8 mouse cellular contexts compared by ENCODE assay signal in the genomic region with DNA sequence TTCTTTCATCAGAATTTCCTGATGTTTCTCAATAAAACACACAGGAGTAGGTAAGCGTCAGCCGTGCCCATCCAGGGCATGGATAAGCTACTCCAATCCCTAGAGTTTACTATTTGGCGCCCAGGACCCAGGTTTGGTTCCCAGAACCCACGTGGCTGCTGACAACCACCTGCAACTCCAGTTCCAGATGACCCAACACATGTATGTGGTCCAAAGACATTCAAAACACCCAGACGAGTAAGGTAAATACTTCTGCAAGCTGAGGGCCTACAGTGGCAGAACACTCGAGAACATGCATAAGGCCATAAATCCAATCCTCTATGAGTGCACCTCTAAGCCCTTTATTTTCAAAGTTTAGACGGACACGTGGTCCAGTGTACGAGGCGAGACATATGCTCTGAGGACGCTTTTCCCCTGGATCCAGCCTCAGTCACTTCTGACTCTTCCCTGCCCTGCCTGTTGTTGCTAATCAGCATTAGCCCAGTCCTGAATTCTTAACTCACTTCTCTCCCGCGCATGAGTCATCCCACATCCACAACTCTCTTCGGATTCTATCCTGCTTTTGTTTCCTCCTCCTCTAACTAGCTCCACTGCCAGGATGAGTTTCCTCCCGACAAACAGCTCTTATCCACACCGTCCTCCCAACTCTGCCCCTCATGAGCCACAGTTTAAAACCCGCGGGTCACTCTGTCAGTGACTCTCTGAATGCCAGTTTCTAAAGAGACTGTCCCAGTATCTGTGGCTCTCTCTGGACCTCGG. TPM values are rescaled to one million over a fixed set of nuclear protein-coding genes. Genes with fewer than 3 reads are reported as not detected.
DNase-seq lines count a peak whose midpoint lies in the region; ATAC-seq and TF ChIP-seq lines count a peak whose summit lies in the region.

No protein-coding gene starts in this region.

- H3K4me2 ChIP-seq in hindbrain, embryonic 11.5 days (replicated peaks; ENCODE audit: low read depth, low read length), result peak overlapping the region; percentile 9; the same call in 1 of the 2 replicates
- peak overlapping the region; percentile 88 for H3K4me2 ChIP-seq in midbrain, embryonic 13.5 days (replicated peaks)

- H3K27me3 ChIP-seq in hindbrain, embryonic 11.5 days (ENCODE audit: control insufficient read depth, insufficient read depth, low read length), result no peaks in the 10 kb centered on the region
- no peaks in the 10 kb centered on the region for H3K27me3 ChIP-seq in midbrain, embryonic 13.5 days

- H3K4me1 ChIP-seq in bone marrow macrophage, adult 2 months (ENCODE audit: control insufficient read depth, insufficient read depth, low read length), result peaks cover 33% of the 10 kb centered on the region
- peaks cover 12% of the 10 kb centered on the region; the same call in 1 of the 2 replicates for H3K4me1 ChIP-seq in hindbrain, embryonic 11.5 days (replicated peaks; ENCODE audit: control insufficient read depth, insufficient read depth, low read length)
- peaks cover 62% of the 10 kb centered on the region for H3K4me1 ChIP-seq in midbrain, embryonic 13.5 days (replicated peaks)

- intact Hi-C loops in left cerebral cortex, postnatal 25 days (cut with DNase I), result no loop called here
- intact Hi-C loops in left cerebral cortex, postnatal 10 days (cut with DNase I), result no loop called here

- H3K27ac ChIP-seq in bone marrow macrophage, adult 2 months (ENCODE audit: insufficient read depth, low read depth, low read length), result no peak overlapping the region
- H3K27ac ChIP-seq in hindbrain, embryonic 11.5 days (ENCODE audit: low read depth, low read length), result no peak overlapping the region
- no peak overlapping the region for H3K27ac ChIP-seq in midbrain, embryonic 13.5 days

- H3K9me3 ChIP-seq in hindbrain, embryonic 11.5 days (ENCODE audit: control insufficient read depth, low read length), result no peaks in the 10 kb centered on the region
- no peaks in the 10 kb centered on the region for H3K9me3 ChIP-seq in midbrain, embryonic 13.5 days

- H3K9ac ChIP-seq in hindbrain, embryonic 11.5 days (ENCODE audit: low read depth, low read length), result no peak overlapping the region
- H3K9ac ChIP-seq in midbrain, embryonic 13.5 days (replicated peaks), result peak overlapping the region; percentile 96

- 82% methylated on average over 19 of the region's 19 CpGs for WGBS in hindbrain, embryonic 11.5 days
- whole genome bisulfite sequencing in midbrain, embryonic 13.5 days, result 80% methylated on average over 19 of the region's 19 CpGs

- no peak for ATAC-seq in hindbrain, embryonic 11.5 days (ENCODE audit: low FRiP score)
- no peak for ATAC-seq in midbrain, embryonic 13.5 days

- H3K4me3 ChIP-seq in bone marrow macrophage, adult 2 months (ENCODE audit: insufficient read depth, low read length), result peak overlapping the region; percentile 99
- H3K4me3 ChIP-seq in hindbrain, embryonic 11.5 days (ENCODE audit: low read depth, low read length), result no peak overlapping the region
- peak overlapping the region; percentile 94 for H3K4me3 ChIP-seq in midbrain, embryonic 13.5 days (replicated peaks)

- TF ChIP-seq POLR2A in bone marrow macrophage, adult 2 months (IDR thresholded peaks at IDR 0.05; ENCODE audit: borderline replicate concordance, low read depth, low read length), result no peak

- peak; percentile 24 to 76 for DNase-seq in left cerebral cortex, postnatal 25 days (ENCODE audit: low spot score in 2 of 2)
- no peak for DNase-seq in left cerebral cortex, postnatal 10 days (ENCODE audit: extremely low spot score in 1 of 2, low spot score in 2 of 2)
- no peak for DNase-seq in hindbrain, embryonic 11.5 days (ENCODE audit: low spot score)
- DNase-seq in gastrocnemius, postnatal 10 days, result no peak
- DNase-seq in embryo, embryonic 9.5 days (ENCODE audit: extremely low spot score), result no peak
- no peak for DNase-seq in gastrocnemius, postnatal 25 days

- no peaks in the 10 kb centered on the region for H3K36me3 ChIP-seq in hindbrain, embryonic 11.5 days (ENCODE audit: control insufficient read depth, insufficient read depth, low read length)
- no peaks in the 10 kb centered on the region; the same call in 1 of the 2 replicates for H3K36me3 ChIP-seq in midbrain, embryonic 13.5 days

- TF ChIP-seq CTCF in bone marrow macrophage, adult 2 months (IDR thresholded peaks at IDR 0.05; ENCODE audit: low read depth, low read length), result no peak

RNA-seq across cellular contexts. Expression of gene Josd1, which starts 3.8 kb away (rescaled TPM):
- 10 to 100 TPM; 71.7 to 71.8 TPM for total RNA-seq in left cerebral cortex, postnatal 25 days (2021)
- total RNA-seq in left cerebral cortex, postnatal 10 days (2021), result 10 to 100 TPM; 43.7 to 46.1 TPM
- polyA plus RNA-seq in bone marrow macrophage, adult 2 months (2012; ENCODE audit: insufficient read depth, insufficient read length, missing spikeins), result 20.2 and 21.0 TPM in 2 replicates
- 12.2 and 14.7 TPM in 2 replicates for polyA plus RNA-seq in hindbrain, embryonic 11.5 days (2014; fragmentation: Nextera tagmentation; extraction: Ambion mirVana)
- polyA plus RNA-seq in midbrain, embryonic 13.5 days (2015; fragmentation: Nextera tagmentation; extraction: Ambion mirVana), result 18.4 and 20.6 TPM in 2 replicates
- 10 to 100 TPM; 11.8 to 13.1 TPM for total RNA-seq in gastrocnemius, postnatal 10 days (2021)
- total RNA-seq in gastrocnemius, postnatal 25 days (2021), result 10 to 100 TPM; 12.1 to 16.0 TPM

RNA-seq across cellular contexts. Expression of gene Gtpbp1, which starts 6.8 kb away (rescaled TPM):
- 10 to 100 TPM; 42.5 to 47.7 TPM for total RNA-seq in left cerebral cortex, postnatal 25 days (2021)
- total RNA-seq in left cerebral cortex, postnatal 10 days (2021), result 10 to 100 TPM; 44.9 to 48.5 TPM
- polyA plus RNA-seq in bone marrow macrophage, adult 2 months (2012; ENCODE audit: insufficient read depth, insufficient read length, missing spikeins), result 27.1 and 32.7 TPM in 2 replicates
- 28.1 and 33.9 TPM in 2 replicates for polyA plus RNA-seq in hindbrain, embryonic 11.5 days (2014; fragmentation: Nextera tagmentation; extraction: Ambion mirVana)
- polyA plus RNA-seq in midbrain, embryonic 13.5 days (2015; fragmentation: Nextera tagmentation; extraction: Ambion mirVana), result 42.6 and 49.1 TPM in 2 replicates
- total RNA-seq in gastrocnemius, postnatal 10 days (2021), result 10 to 100 TPM; 14.3 to 16.8 TPM
- 10 to 100 TPM; 20.4 to 21.7 TPM for total RNA-seq in gastrocnemius, postnatal 25 days (2021)

RNA-seq across cellular contexts. Expression of gene Tomm22, which starts 13.2 kb away (rescaled TPM):
- total RNA-seq in left cerebral cortex, postnatal 25 days (2021), result 100 to 1,000 TPM in 1 of 2 experiments, 10 to 100 TPM in 1; 97.8 to 100 TPM
- 100 to 1,000 TPM; 108 to 112 TPM for total RNA-seq in left cerebral cortex, postnatal 10 days (2021)
- 129 and 135 TPM in 2 replicates for polyA plus RNA-seq in bone marrow macrophage, adult 2 months (2012; ENCODE audit: insufficient read depth, insufficient read length, missing spikeins)
- 337 and 338 TPM in 2 replicates for polyA plus RNA-seq in hindbrain, embryonic 11.5 days (2014; fragmentation: Nextera tagmentation; extraction: Ambion mirVana)
- 254 and 260 TPM in 2 replicates for polyA plus RNA-seq in midbrain, embryonic 13.5 days (2015; fragmentation: Nextera tagmentation; extraction: Ambion mirVana)
- total RNA-seq in gastrocnemius, postnatal 10 days (2021), result 100 to 1,000 TPM in 1 of 2 experiments, 10 to 100 TPM in 1; 90.5 to 102 TPM
- total RNA-seq in gastrocnemius, postnatal 25 days (2021), result 10 to 100 TPM; 67.1 to 72.6 TPM

RNA-seq across cellular contexts. Expression of gene Cby1, which starts 24.9 kb away (rescaled TPM):
- 10 to 100 TPM; 51.2 to 53.6 TPM for total RNA-seq in left cerebral cortex, postnatal 25 days (2021)
- total RNA-seq in left cerebral cortex, postnatal 10 days (2021), result 10 to 100 TPM; 54.5 to 61.0 TPM
- 12.5 and 14.7 TPM in 2 replicates for polyA plus RNA-seq in bone marrow macrophage, adult 2 months (2012; ENCODE audit: insufficient read depth, insufficient read length, missing spikeins)
- polyA plus RNA-seq in hindbrain, embryonic 11.5 days (2014; fragmentation: Nextera tagmentation; extraction: Ambion mirVana), result 74.6 and 76.1 TPM in 2 replicates
- polyA plus RNA-seq in midbrain, embryonic 13.5 days (2015; fragmentation: Nextera tagmentation; extraction: Ambion mirVana), result 92.4 and 94.9 TPM in 2 replicates
- total RNA-seq in gastrocnemius, postnatal 10 days (2021), result 10 to 100 TPM; 22.6 to 24.9 TPM
- 10 to 100 TPM; 14.3 to 15.8 TPM for total RNA-seq in gastrocnemius, postnatal 25 days (2021)

RNA-seq across cellular contexts. Expression of gene Fam227a, which starts 25.1 kb away (rescaled TPM):
- total RNA-seq in left cerebral cortex, postnatal 25 days (2021), result 10 to 100 TPM in 1 of 2 experiments, 1 to 10 TPM in 1; 7.7 to 10.9 TPM
- total RNA-seq in left cerebral cortex, postnatal 10 days (2021), result 10 to 100 TPM; 10.4 to 10.6 TPM
- 2.2 and 2.6 TPM in 2 replicates for polyA plus RNA-seq in bone marrow macrophage, adult 2 months (2012; ENCODE audit: insufficient read depth, insufficient read length, missing spikeins)
- 3.7 and 6.0 TPM in 2 replicates for polyA plus RNA-seq in hindbrain, embryonic 11.5 days (2014; fragmentation: Nextera tagmentation; extraction: Ambion mirVana)
- 6.8 and 6.9 TPM in 2 replicates for polyA plus RNA-seq in midbrain, embryonic 13.5 days (2015; fragmentation: Nextera tagmentation; extraction: Ambion mirVana)
- 1 to 10 TPM; 1.2 to 1.8 TPM for total RNA-seq in gastrocnemius, postnatal 10 days (2021)
- under 1 TPM; 0.41 to 0.48 TPM for total RNA-seq in gastrocnemius, postnatal 25 days (2021)

Comparison
In these comparisons a context has a peak if more than half of its experiments do, and no peak if none do; other contexts are left out.
1. DNase-seq: peak in left cerebral cortex, postnatal 25 days (2 of 2); none in left cerebral cortex, postnatal 10 days (0 of 2), hindbrain, embryonic 11.5 days (single experiment), gastrocnemius, postnatal 10 days (single experiment), embryo, embryonic 9.5 days (single experiment) and gastrocnemius, postnatal 25 days (single experiment).